Mouse (Mus musculus): Measurements from ENCODE around the gene Birc3. TPM values are rescaled to one million over a fixed set of nuclear protein-coding genes. Genes with fewer than 3 reads are reported as not detected.
A peak's percentile ranks its signal among the peaks of the same experiment; 100 is the strongest.
"Not testable (repeated sequence)": the region's sequence is repeated elsewhere in the genome, so short reads cannot be mapped to it uniquely, and the experiment has no call there.

Gene Birc3
- polyA plus RNA-seq, 1 experiment from 2014 or later: 9.4 TPM

- WGBS: 87% methylated on average over 14 of the region's 14 CpGs
- H3K36me3 ChIP-seq (ENCODE audit: control insufficient read depth, insufficient read depth, low read length); H3K9me3 ChIP-seq (ENCODE audit: control insufficient read depth, low read length); H3K27me3 ChIP-seq (replicated peaks; ENCODE audit: control insufficient read depth, insufficient read depth, low read length); H3K9ac ChIP-seq (ENCODE audit: low read length); H3K4me3 ChIP-seq (ENCODE audit: low read depth, low read length); H3K27ac ChIP-seq (ENCODE audit: low read depth); ATAC-seq (replicated peaks; ENCODE audit: low FRiP score, low TSS enrichment, low read depth); H3K4me1 ChIP-seq (replicated peaks; ENCODE audit: control insufficient read depth, insufficient read depth, low read length); DNase-seq (ENCODE audit: low spot score); H3K4me2 ChIP-seq (ENCODE audit: low read length): not testable (repeated sequence)
Measured at GRCm38 (mm10) chr9:7854196-7854595, 18.8 kb downstream of the Birc3 start.

- Histone ChIP-seq H3K9me3 (ENCODE audit: control insufficient read depth, low read length) (no peaks in the 10 kb centered on the region), H3K4me2 (ENCODE audit: low read length) (no peak overlapping the region), H3K27me3 (replicated peaks; ENCODE audit: control insufficient read depth, insufficient read depth, low read length) (no peaks in the 10 kb centered on the region), H3K4me3 (ENCODE audit: low read depth, low read length) (no peak overlapping the region), H3K27ac (ENCODE audit: low read depth) (no peak overlapping the region), H3K36me3 (ENCODE audit: control insufficient read depth, insufficient read depth, low read length) (peaks cover 4% of the 10 kb centered on the region; the same call in 1 of the 2 replicates), H3K4me1 (replicated peaks; ENCODE audit: control insufficient read depth, insufficient read depth, low read length) (no peaks in the 10 kb centered on the region), H3K9ac (ENCODE audit: low read length) (no peak overlapping the region)
- ATAC-seq (replicated peaks; ENCODE audit: low FRiP score, low TSS enrichment, low read depth): no peak
- WGBS: 67% methylated on average over 4 of the region's 4 CpGs
- DNase-seq (ENCODE audit: low spot score): no peak
Measured at GRCm38 (mm10) chr9:7852346-7853230, 20.4 kb downstream of the Birc3 start.

- Histone ChIP-seq H3K4me2 (ENCODE audit: low read length) (no peak overlapping the region), H3K27ac (ENCODE audit: low read depth) (no peak overlapping the region), H3K27me3 (replicated peaks; ENCODE audit: control insufficient read depth, insufficient read depth, low read length) (no peaks in the 10 kb centered on the region), H3K9ac (ENCODE audit: low read length) (no peak overlapping the region), H3K9me3 (ENCODE audit: control insufficient read depth, low read length) (no peaks in the 10 kb centered on the region), H3K36me3 (ENCODE audit: control insufficient read depth, insufficient read depth, low read length) (peaks cover 4% of the 10 kb centered on the region; the same call in 1 of the 2 replicates), H3K4me3 (ENCODE audit: low read depth, low read length) (no peak overlapping the region), H3K4me1 (replicated peaks; ENCODE audit: control insufficient read depth, insufficient read depth, low read length) (no peaks in the 10 kb centered on the region)
- DNase-seq (ENCODE audit: low spot score) (no peak), ATAC-seq (replicated peaks; ENCODE audit: low FRiP score, low TSS enrichment, low read depth) (no peak)
- 87% methylated on average over 8 of the region's 8 CpGs for WGBS
Measured at GRCm38 (mm10) chr9:7851841-7852240, 21.1 kb downstream of the Birc3 start.

GRCm38 (mm10) chr9:7848191-7848590 is 24.8 kb downstream of the Birc3 start:
- no peaks in the 10 kb centered on the region for H3K4me1 ChIP-seq (replicated peaks; ENCODE audit: control insufficient read depth, insufficient read depth, low read length)
- H3K4me3 ChIP-seq (ENCODE audit: low read depth, low read length): no peak overlapping the region
- H3K27ac ChIP-seq (ENCODE audit: low read depth): no peak overlapping the region
- ATAC-seq (replicated peaks; ENCODE audit: low FRiP score, low TSS enrichment, low read depth): no peak
- no peaks in the 10 kb centered on the region for H3K9me3 ChIP-seq (ENCODE audit: control insufficient read depth, low read length)
- no peak for DNase-seq (ENCODE audit: low spot score)
- no peak overlapping the region for H3K9ac ChIP-seq (ENCODE audit: low read length)
- peaks cover 4% of the 10 kb centered on the region; the same call in 1 of the 2 replicates for H3K36me3 ChIP-seq (ENCODE audit: control insufficient read depth, insufficient read depth, low read length)
- 95% methylated on average over 18 of the region's 18 CpGs for WGBS
- no peak overlapping the region for H3K4me2 ChIP-seq (ENCODE audit: low read length)
- H3K27me3 ChIP-seq (replicated peaks; ENCODE audit: control insufficient read depth, insufficient read depth, low read length): no peaks in the 10 kb centered on the region

GRCm38 (mm10) chr9:7846667-7847199 is 26.3 kb downstream of the Birc3 start:
- H3K27me3 ChIP-seq (replicated peaks; ENCODE audit: control insufficient read depth, insufficient read depth, low read length): no peaks in the 10 kb centered on the region
- no peak overlapping the region for H3K4me2 ChIP-seq (ENCODE audit: low read length)
- no peak overlapping the region for H3K4me3 ChIP-seq (ENCODE audit: low read depth, low read length)
- WGBS: 88% methylated on average over 1 of the region's 1 CpGs
- no peaks in the 10 kb centered on the region for H3K4me1 ChIP-seq (replicated peaks; ENCODE audit: control insufficient read depth, insufficient read depth, low read length)
- DNase-seq (ENCODE audit: low spot score) (no peak), ATAC-seq (replicated peaks; ENCODE audit: low FRiP score, low TSS enrichment, low read depth) (no peak)
- H3K36me3 ChIP-seq (ENCODE audit: control insufficient read depth, insufficient read depth, low read length): peaks cover 4% of the 10 kb centered on the region; the same call in 1 of the 2 replicates
- no peaks in the 10 kb centered on the region for H3K9me3 ChIP-seq (ENCODE audit: control insufficient read depth, low read length)
- no peak overlapping the region for H3K27ac ChIP-seq (ENCODE audit: low read depth)
- H3K9ac ChIP-seq (ENCODE audit: low read length): no peak overlapping the region

GRCm38 (mm10) chr9:7845216-7845895 is 27.6 kb downstream of the Birc3 start:
- DNase-seq (ENCODE audit: low spot score) (no peak), ATAC-seq (replicated peaks; ENCODE audit: low FRiP score, low TSS enrichment, low read depth) (peak; percentile 59)
- H3K27ac ChIP-seq (ENCODE audit: low read depth): no peak overlapping the region
- peaks cover 4% of the 10 kb centered on the region; the same call in 1 of the 2 replicates for H3K36me3 ChIP-seq (ENCODE audit: control insufficient read depth, insufficient read depth, low read length)
- H3K9ac ChIP-seq (ENCODE audit: low read length): no peak overlapping the region
- no peak overlapping the region for H3K4me2 ChIP-seq (ENCODE audit: low read length)
- no peaks in the 10 kb centered on the region for H3K9me3 ChIP-seq (ENCODE audit: control insufficient read depth, low read length)
- 65% methylated on average over 4 of the region's 4 CpGs for WGBS
- H3K27me3 ChIP-seq (replicated peaks; ENCODE audit: control insufficient read depth, insufficient read depth, low read length): no peaks in the 10 kb centered on the region
- no peaks in the 10 kb centered on the region for H3K4me1 ChIP-seq (replicated peaks; ENCODE audit: control insufficient read depth, insufficient read depth, low read length)
- no peak overlapping the region for H3K4me3 ChIP-seq (ENCODE audit: low read depth, low read length)

GRCm38 (mm10) chr9:7841221-7841620 is 31.8 kb downstream of the Birc3 start:
- no peaks in the 10 kb centered on the region for H3K27me3 ChIP-seq (replicated peaks; ENCODE audit: control insufficient read depth, insufficient read depth, low read length)
- no peaks in the 10 kb centered on the region for H3K36me3 ChIP-seq (ENCODE audit: control insufficient read depth, insufficient read depth, low read length)
- H3K4me3 ChIP-seq (ENCODE audit: low read depth, low read length): no peak overlapping the region
- 0 out of 2 replicates have a peak, but pooled peaks cover 3% of the 10 kb centered on the region for H3K4me1 ChIP-seq (replicated peaks; ENCODE audit: control insufficient read depth, insufficient read depth, low read length)
- H3K4me2 ChIP-seq (ENCODE audit: low read length): no peak overlapping the region
- no peak overlapping the region for H3K27ac ChIP-seq (ENCODE audit: low read depth)
- no peak for DNase-seq (ENCODE audit: low spot score)
- 65% methylated on average over 6 of the region's 6 CpGs for WGBS
- no peaks in the 10 kb centered on the region for H3K9me3 ChIP-seq (ENCODE audit: control insufficient read depth, low read length)
- H3K9ac ChIP-seq (ENCODE audit: low read length): no peak overlapping the region
- ATAC-seq (replicated peaks; ENCODE audit: low FRiP score, low TSS enrichment, low read depth): no peak

- H3K4me2 ChIP-seq (ENCODE audit: low read length): peak overlapping the region; percentile 90
- no peak for ATAC-seq (replicated peaks; ENCODE audit: low FRiP score, low TSS enrichment, low read depth)
- H3K4me1 ChIP-seq (replicated peaks; ENCODE audit: control insufficient read depth, insufficient read depth, low read length): peaks cover 8% of the 10 kb centered on the region; the same call in 1 of the 2 replicates
- H3K27ac ChIP-seq (ENCODE audit: low read depth): peak overlapping the region; percentile 98
- DNase-seq (ENCODE audit: low spot score): peak; percentile 82
- no peaks in the 10 kb centered on the region for H3K9me3 ChIP-seq (ENCODE audit: control insufficient read depth, low read length)
- H3K4me3 ChIP-seq (ENCODE audit: low read depth, low read length): peak overlapping the region; percentile 65
- 11% methylated on average over 14 of the region's 14 CpGs for WGBS
- peaks cover 20% of the 10 kb centered on the region for H3K36me3 ChIP-seq (ENCODE audit: control insufficient read depth, insufficient read depth, low read length)
- H3K9ac ChIP-seq (ENCODE audit: low read length): peak overlapping the region; percentile 85
- no peaks in the 10 kb centered on the region for H3K27me3 ChIP-seq (replicated peaks; ENCODE audit: control insufficient read depth, insufficient read depth, low read length)
Measured at GRCm38 (mm10) chr9:7837806-7838440, 35.1 kb downstream of the Birc3 start.

Data from intestine, embryonic 14.5 days (tissue).